Mouse (Mus musculus): Measurements from ENCODE around the gene Mrpl18.

GRCm38 (mm10) chr17:12942459-12943162 lies 26.5 kb upstream of the Mrpl18 start:
- no peak for TF ChIP-seq CTCF (IDR thresholded peaks at IDR 0.05; ENCODE audit: control insufficient read depth, insufficient read depth, low read length)
- no peak for TF ChIP-seq POLR2A (IDR thresholded peaks at IDR 0.05; ENCODE audit: borderline replicate concordance, control insufficient read depth, low read depth, low read length)

Data from bone marrow, adult 2 months (tissue).